Comparison of ENCODE assay signal across 35 mouse cellular contexts in genomic region chr7:35640072-35640471, GRCm38 (mm10). TPM values are rescaled to one million over a fixed set of nuclear protein-coding genes. Genes with fewer than 3 reads are reported as not detected.
"Had no signal": no experiment of that assay in that cellular context is flagged by ENCODE, and none has a peak within 500 bp of the region (broad histone marks: within the 10 kb centered on the region; RNA-seq: fewer than 3 reads in every experiment).

No protein-coding gene starts in this region.

- H3K9me3 ChIP-seq: heart, embryonic 10.5 days; heart, embryonic 13.5 days; heart, embryonic 15.5 days; hindbrain, embryonic 10.5 days; hindbrain, embryonic 12.5 days; hindbrain, embryonic 13.5 days; hindbrain, embryonic 15.5 days; intestine, embryonic 15.5 days; kidney, embryonic 15.5 days had no signal

- H3K4me1 ChIP-seq: heart, embryonic 10.5 days; heart, embryonic 15.5 days; hindbrain, embryonic 10.5 days; hindbrain, embryonic 12.5 days; hindbrain, embryonic 13.5 days; hindbrain, embryonic 15.5 days; intestine, embryonic 15.5 days; kidney, embryonic 15.5 days had no signal

- H3K9ac ChIP-seq: heart, embryonic 13.5 days; heart, embryonic 15.5 days; hindbrain, embryonic 12.5 days; hindbrain, embryonic 13.5 days; hindbrain, embryonic 14.5 days; hindbrain, embryonic 15.5 days; intestine, embryonic 15.5 days; kidney, embryonic 15.5 days had no signal

- H3K27ac ChIP-seq: heart, adult 2 months; heart, embryonic 10.5 days; heart, embryonic 13.5 days; heart, embryonic 15.5 days; hindbrain, embryonic 10.5 days; hindbrain, embryonic 12.5 days; hindbrain, embryonic 13.5 days; hindbrain, embryonic 14.5 days; hindbrain, embryonic 15.5 days; hindbrain, postnatal 0 days; intestine, embryonic 15.5 days; kidney, embryonic 15.5 days; kidney, postnatal 0 days; layer of hippocampus, adult 2 months had no signal

- H3K4me3 ChIP-seq: heart, adult 2 months; heart, embryonic 10.5 days; heart, embryonic 13.5 days; heart, embryonic 15.5 days; hindbrain, embryonic 10.5 days; hindbrain, embryonic 12.5 days; hindbrain, embryonic 13.5 days; hindbrain, embryonic 15.5 days; intestine, embryonic 15.5 days; kidney, embryonic 15.5 days; layer of hippocampus, adult 2 months had no signal

- H3K4me2 ChIP-seq: heart, embryonic 11.5 days; heart, embryonic 13.5 days; heart, embryonic 15.5 days; hindbrain, embryonic 12.5 days; hindbrain, embryonic 13.5 days; hindbrain, embryonic 14.5 days; hindbrain, embryonic 15.5 days; intestine, embryonic 15.5 days; kidney, embryonic 15.5 days had no signal

- ATAC-seq: hindbrain, embryonic 16.5 days; hindbrain, postnatal 0 days; intestine, embryonic 15.5 days; intestine, embryonic 16.5 days; intestine, postnatal 0 days had no signal

- DNase-seq: heart, adult 18-20 months; heart, adult 2 months; heart, postnatal 10 days; heart, postnatal 14 days; heart, postnatal 4 days; kidney, adult 11 months; kidney, adult 18-20 months; kidney, adult 2 months; kidney, adult 8-10 months; kidney, adult 9 months; kidney, postnatal 10 days; kidney, postnatal 14 days; kidney, postnatal 25 days; kidney, postnatal 36 days; kidney, postnatal 4 days; layer of hippocampus, adult 9-11 months; layer of hippocampus, postnatal 36 days had no signal

- H3K27me3 ChIP-seq: heart, embryonic 13.5 days; heart, embryonic 15.5 days; hindbrain, embryonic 12.5 days; hindbrain, embryonic 13.5 days; hindbrain, embryonic 15.5 days; intestine, embryonic 15.5 days; kidney, embryonic 15.5 days had no signal

RNA-seq across cellular contexts. Expression of gene Rgs9bp, which starts 54.7 kb away (rescaled TPM):
- total RNA-seq: heart, adult 8-10 months had no signal
- polyA plus RNA-seq: heart, adult 2 months had no signal
